Mouse (Mus musculus): ENCODE results near the gene Pemt. TPM values are rescaled to one million over a fixed set of nuclear protein-coding genes. Genes with fewer than 3 reads are reported as not detected.

The Pemt gene
- polyA plus RNA-seq, 2 experiments = 5.4 to 7.2 TPM

DNA sequence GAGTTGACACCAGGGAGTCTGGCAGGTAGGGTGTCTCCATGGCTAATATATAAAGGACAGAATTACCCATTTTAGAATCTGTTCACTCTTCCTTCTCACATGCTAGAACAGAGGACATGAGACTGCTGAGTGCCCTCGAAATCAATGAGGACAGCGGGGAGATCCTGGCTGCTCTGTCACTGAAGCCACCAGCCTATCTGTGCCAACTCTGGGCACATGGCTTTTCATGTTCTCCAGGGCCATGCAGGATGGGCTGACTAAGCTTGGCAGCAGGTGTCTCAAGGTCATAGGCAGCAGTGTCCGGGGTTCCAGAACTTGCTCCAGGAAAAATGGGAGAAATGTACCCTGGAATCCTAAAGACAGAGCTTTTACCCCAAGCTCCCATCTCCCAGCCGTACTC, 21.4 kb upstream of the Pemt start:
- Histone ChIP-seq H3K36me3 (ENCODE audit: control insufficient read depth, insufficient read depth, low read length) (no peaks in the 10 kb centered on the region), H3K9ac (ENCODE audit: low read depth, low read length, severe bottlenecking) (no peak overlapping the region), H3K27ac (replicated peaks; ENCODE audit: low read depth, low read length) (no peak overlapping the region), H3K4me3 (replicated peaks; ENCODE audit: low read length) (no peak overlapping the region), H3K4me1 (ENCODE audit: control insufficient read depth, insufficient read depth, low read length) (no peaks in the 10 kb centered on the region), H3K9me3 (ENCODE audit: control insufficient read depth, low read length) (no peaks in the 10 kb centered on the region), H3K4me2 (replicated peaks; ENCODE audit: low read depth, low read length, severe bottlenecking) (no peak overlapping the region), H3K27me3 (ENCODE audit: control insufficient read depth, insufficient read depth, low read length) (no peaks in the 10 kb centered on the region)
- DNase-seq (ENCODE audit: low spot score) (no peak), ATAC-seq (ENCODE audit: low FRiP score, low read depth) (no peak)
- no peak for TF ChIP-seq POLR2A (IDR thresholded peaks at IDR 0.05; ENCODE audit: borderline replicate concordance, extremely low read depth, insufficient read depth, insufficient read length)
- WGBS = 88% methylated on average over 4 of the region's 4 CpGs

DNA sequence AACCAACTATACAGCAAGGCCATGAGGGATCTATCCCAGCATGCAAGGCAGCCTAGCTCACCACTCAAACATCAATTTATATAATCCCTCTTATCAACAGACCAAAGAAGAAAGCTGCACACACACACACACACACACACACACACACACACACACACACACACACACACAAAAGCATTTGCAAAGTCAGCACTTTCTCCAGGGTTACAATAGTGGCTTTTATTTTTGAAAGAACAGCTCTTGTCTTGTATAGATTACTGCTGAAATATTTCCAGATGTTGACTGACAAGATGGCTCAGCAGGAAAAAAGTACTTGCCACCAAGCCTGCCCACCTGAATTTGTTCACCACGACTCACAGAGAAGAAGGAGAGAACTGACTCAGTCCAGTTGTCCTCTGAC, 19.0 kb upstream of the Pemt start:
- 39% methylated on average over 1 of the region's 1 CpGs for WGBS
- H3K4me3 ChIP-seq (replicated peaks; ENCODE audit: low read length) = no peak overlapping the region
- no peak overlapping the region for H3K4me2 ChIP-seq (replicated peaks; ENCODE audit: low read depth, low read length, severe bottlenecking)
- H3K9me3 ChIP-seq (ENCODE audit: control insufficient read depth, low read length) = no peaks in the 10 kb centered on the region
- no peaks in the 10 kb centered on the region for H3K4me1 ChIP-seq (ENCODE audit: control insufficient read depth, insufficient read depth, low read length)
- ATAC-seq (ENCODE audit: low FRiP score, low read depth) (no peak), DNase-seq (ENCODE audit: low spot score) (peak; percentile 11)
- TF ChIP-seq POLR2A (IDR thresholded peaks at IDR 0.05; ENCODE audit: borderline replicate concordance, extremely low read depth, insufficient read depth, insufficient read length) = no peak
- H3K36me3 ChIP-seq (ENCODE audit: control insufficient read depth, insufficient read depth, low read length) = no peaks in the 10 kb centered on the region
- no peak overlapping the region for H3K9ac ChIP-seq (ENCODE audit: low read depth, low read length, severe bottlenecking)
- no peaks in the 10 kb centered on the region for H3K27me3 ChIP-seq (ENCODE audit: control insufficient read depth, insufficient read depth, low read length)
- H3K27ac ChIP-seq (replicated peaks; ENCODE audit: low read depth, low read length) = no peak overlapping the region

DNA sequence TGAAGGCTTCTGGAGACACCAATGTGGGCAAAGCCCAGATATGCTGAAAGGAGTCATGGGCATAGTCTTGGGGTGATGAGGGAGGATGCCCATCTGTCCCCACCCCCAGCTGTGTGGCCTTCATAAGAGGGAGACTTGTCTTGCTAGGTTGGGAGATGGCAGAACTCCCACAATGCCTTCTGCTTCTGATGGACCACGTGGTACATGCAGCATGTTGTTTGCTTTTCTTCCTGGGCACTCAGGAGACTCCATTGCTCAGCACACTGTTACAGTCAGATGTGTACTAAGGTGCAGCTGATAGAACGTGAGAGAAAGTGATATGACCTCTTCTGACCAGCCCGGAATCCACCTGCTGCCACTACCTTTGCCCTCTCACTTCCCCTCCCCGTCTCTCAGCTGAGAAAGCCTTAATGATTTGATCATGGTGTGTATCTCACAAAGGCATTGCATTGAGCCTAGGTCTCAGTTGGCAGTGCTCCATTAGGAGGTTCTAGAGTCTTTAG, 15.3 kb upstream of the Pemt start:
- Histone ChIP-seq H3K27me3 (ENCODE audit: control insufficient read depth, insufficient read depth, low read length) (no peaks in the 10 kb centered on the region), H3K4me3 (replicated peaks; ENCODE audit: low read length) (no peak overlapping the region)
- WGBS = 81% methylated on average over 4 of the region's 4 CpGs

DNA sequence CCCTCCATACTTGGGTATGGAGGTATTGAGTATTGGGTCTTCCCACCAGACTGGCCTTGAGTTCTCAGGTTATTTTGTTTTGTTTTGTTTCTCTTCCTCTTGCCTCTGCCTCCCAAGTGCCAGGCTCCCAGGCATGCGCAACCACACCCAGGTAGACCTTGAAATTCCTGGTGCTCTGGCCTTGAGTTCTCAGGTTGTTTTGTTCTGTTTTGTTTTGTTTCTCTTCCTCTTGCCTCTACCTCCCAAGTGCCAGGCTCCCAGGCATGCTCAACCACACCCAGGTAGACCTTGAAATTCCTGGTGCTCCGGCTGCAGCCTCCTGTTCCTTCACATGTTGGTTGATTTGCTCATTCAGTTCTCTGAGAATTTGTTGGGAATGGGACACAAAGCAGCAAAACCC, 13.7 kb upstream of the Pemt start:
- Histone ChIP-seq H3K27ac (replicated peaks; ENCODE audit: low read depth, low read length) (no peak overlapping the region), H3K36me3 (ENCODE audit: control insufficient read depth, insufficient read depth, low read length) (no peaks in the 10 kb centered on the region), H3K4me1 (ENCODE audit: control insufficient read depth, insufficient read depth, low read length) (no peaks in the 10 kb centered on the region), H3K4me2 (replicated peaks; ENCODE audit: low read depth, low read length, severe bottlenecking) (no peak overlapping the region), H3K27me3 (ENCODE audit: control insufficient read depth, insufficient read depth, low read length) (no peaks in the 10 kb centered on the region), H3K9me3 (ENCODE audit: control insufficient read depth, low read length) (no peaks in the 10 kb centered on the region), H3K4me3 (replicated peaks; ENCODE audit: low read length) (no peak overlapping the region), H3K9ac (ENCODE audit: low read depth, low read length, severe bottlenecking) (no peak overlapping the region)
- WGBS = 95% methylated on average over 2 of the region's 2 CpGs
- no peak for TF ChIP-seq POLR2A (IDR thresholded peaks at IDR 0.05; ENCODE audit: borderline replicate concordance, extremely low read depth, insufficient read depth, insufficient read length)
- DNase-seq (ENCODE audit: low spot score) = no peak
- no peak for ATAC-seq (ENCODE audit: low FRiP score, low read depth)

More for the DNA sequence above, 15.3 kb upstream of the Pemt start:
- DNase-seq (ENCODE audit: low spot score) (no peak), ATAC-seq (ENCODE audit: low FRiP score, low read depth) (no peak)
- Histone ChIP-seq H3K9me3 (ENCODE audit: control insufficient read depth, low read length) (no peaks in the 10 kb centered on the region), H3K9ac (ENCODE audit: low read depth, low read length, severe bottlenecking) (no peak overlapping the region), H3K4me1 (ENCODE audit: control insufficient read depth, insufficient read depth, low read length) (no peaks in the 10 kb centered on the region), H3K27ac (replicated peaks; ENCODE audit: low read depth, low read length) (no peak overlapping the region), H3K36me3 (ENCODE audit: control insufficient read depth, insufficient read depth, low read length) (no peaks in the 10 kb centered on the region), H3K4me2 (replicated peaks; ENCODE audit: low read depth, low read length, severe bottlenecking) (no peak overlapping the region)
- no peak for TF ChIP-seq POLR2A (IDR thresholded peaks at IDR 0.05; ENCODE audit: borderline replicate concordance, extremely low read depth, insufficient read depth, insufficient read length)

DNA sequence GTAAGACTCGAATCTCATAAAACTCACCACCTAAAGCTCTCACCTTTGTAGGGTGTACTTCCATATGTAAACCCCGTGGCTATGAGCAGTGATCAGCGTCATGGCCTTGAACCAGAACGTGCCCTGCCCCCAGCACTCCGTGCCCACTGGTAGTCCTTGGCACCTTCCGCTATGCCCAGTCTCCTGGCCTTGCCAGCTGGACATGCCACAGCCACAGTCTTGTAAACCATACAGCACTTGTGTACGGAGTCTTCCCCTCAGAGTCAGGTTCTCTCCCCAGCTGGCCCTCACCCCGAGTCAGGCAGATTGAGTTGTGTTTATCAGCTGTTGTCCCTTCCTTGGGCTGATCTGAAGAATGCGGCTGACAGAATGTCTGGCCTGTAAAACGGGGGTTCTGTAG, 12.2 kb upstream of the Pemt start:
- H3K9me3 ChIP-seq (ENCODE audit: control insufficient read depth, low read length) = no peaks in the 10 kb centered on the region
- no peak overlapping the region for H3K9ac ChIP-seq (ENCODE audit: low read depth, low read length, severe bottlenecking)
- WGBS = 68% methylated on average over 10 of the region's 10 CpGs
- H3K4me3 ChIP-seq (replicated peaks; ENCODE audit: low read length) = no peak overlapping the region
- no peak for ATAC-seq (ENCODE audit: low FRiP score, low read depth)
- H3K4me1 ChIP-seq (ENCODE audit: control insufficient read depth, insufficient read depth, low read length) = no peaks in the 10 kb centered on the region
- no peak overlapping the region for H3K4me2 ChIP-seq (replicated peaks; ENCODE audit: low read depth, low read length, severe bottlenecking)
- H3K27me3 ChIP-seq (ENCODE audit: control insufficient read depth, insufficient read depth, low read length) = no peaks in the 10 kb centered on the region
- no peak overlapping the region for H3K27ac ChIP-seq (replicated peaks; ENCODE audit: low read depth, low read length)
- no peaks in the 10 kb centered on the region for H3K36me3 ChIP-seq (ENCODE audit: control insufficient read depth, insufficient read depth, low read length)
- DNase-seq (ENCODE audit: low spot score) = no peak
- no peak for TF ChIP-seq POLR2A (IDR thresholded peaks at IDR 0.05; ENCODE audit: borderline replicate concordance, extremely low read depth, insufficient read depth, insufficient read length)

DNA sequence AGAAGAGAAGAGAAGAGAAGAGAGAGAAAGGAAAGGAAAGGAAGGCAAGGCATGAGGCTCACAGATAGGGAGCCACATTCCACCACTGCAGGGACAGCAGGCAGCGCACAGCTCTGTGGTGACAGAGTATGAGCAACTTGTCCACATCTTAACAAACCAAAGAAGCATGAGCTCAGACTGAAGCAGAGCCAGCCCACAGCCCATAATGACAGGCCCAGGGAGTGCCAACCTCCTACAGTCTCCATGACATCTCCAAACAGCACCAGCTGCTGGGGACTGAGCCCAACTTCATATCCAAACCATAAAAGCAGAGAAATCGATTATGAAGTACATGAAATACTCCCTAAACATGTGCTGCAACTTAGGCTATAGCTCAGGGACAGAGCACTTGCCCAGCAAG, 11.7 kb upstream of the Pemt start:
- Histone ChIP-seq H3K4me3 (replicated peaks; ENCODE audit: low read length) (no peak overlapping the region), H3K9me3 (ENCODE audit: control insufficient read depth, low read length) (no peaks in the 10 kb centered on the region), H3K27me3 (ENCODE audit: control insufficient read depth, insufficient read depth, low read length) (no peaks in the 10 kb centered on the region), H3K4me1 (ENCODE audit: control insufficient read depth, insufficient read depth, low read length) (no peaks in the 10 kb centered on the region), H3K4me2 (replicated peaks; ENCODE audit: low read depth, low read length, severe bottlenecking) (no peak overlapping the region), H3K27ac (replicated peaks; ENCODE audit: low read depth, low read length) (no peak overlapping the region), H3K9ac (ENCODE audit: low read depth, low read length, severe bottlenecking) (no peak overlapping the region), H3K36me3 (ENCODE audit: control insufficient read depth, insufficient read depth, low read length) (no peaks in the 10 kb centered on the region)
- ATAC-seq (ENCODE audit: low FRiP score, low read depth) = no peak
- no peak for DNase-seq (ENCODE audit: low spot score)
- 67% methylated on average over 2 of the region's 2 CpGs for WGBS
- TF ChIP-seq POLR2A (IDR thresholded peaks at IDR 0.05; ENCODE audit: borderline replicate concordance, extremely low read depth, insufficient read depth, insufficient read length) = no peak

Measured in limb, embryonic 14.5 days (tissue).